Mouse (Mus musculus) liver, adult 2 months (tissue): ENCODE results near the gene Irak3. TPM values are rescaled to one million over a fixed set of nuclear protein-coding genes. Genes with fewer than 3 reads are reported as not detected.
"Not testable (repeated sequence)": the region's sequence is repeated elsewhere in the genome, so short reads cannot be mapped to it uniquely, and the experiment has no call there.

ENCODE experiments used
- DNase-seq: peaks from one replicate; pipeline ENCODE4 v3.0.0-alpha.2; 2011; ENCODE audit warnings: low read depth, low spot score; ENCODE audit errors: extremely low read depth
- H3K27ac ChIP-seq: fragments of 200-500 bp; replicated peaks from 2 replicates; pipeline ENCODE4 v1.5.1; 2012; ENCODE audit warnings: low read depth, mild to moderate bottlenecking, control low read depth, inconsistent platforms, low read length; ENCODE audit not compliant: insufficient read depth
- H3K27me3 ChIP-seq: fragments of 200-500 bp; 2 replicates; pipeline ENCODE4 v1.6.1; 2012; ENCODE audit warnings: mild to moderate bottlenecking, moderate library complexity, low read length, inconsistent platforms; ENCODE audit not compliant: control insufficient read depth, insufficient read depth
- H3K36me3 ChIP-seq: fragments of 200-500 bp; 2 replicates; pipeline ENCODE4 v1.6.1; 2012; ENCODE audit warnings: low read length, inconsistent platforms; ENCODE audit not compliant: control insufficient read depth, insufficient read depth
- H3K4me1 ChIP-seq: fragments of 200-500 bp; 2 replicates; pipeline ENCODE4 v1.6.1; 2011; ENCODE audit warnings: low read length; ENCODE audit not compliant: control insufficient read depth, insufficient read depth
- H3K4me3 ChIP-seq: fragments of 200-500 bp; 2 replicates; pipeline ENCODE4 v1.5.1; 2011; ENCODE audit warnings: low read depth, mild to moderate bottlenecking, control low read depth, low read length, moderate library complexity; ENCODE audit not compliant: insufficient read depth
- H3K79me2 ChIP-seq: fragments of 200-500 bp; 2 replicates; pipeline ENCODE4 v1.6.1; 2012; ENCODE audit warnings: inconsistent platforms, mild to moderate bottlenecking, low read length, moderate library complexity; ENCODE audit not compliant: control insufficient read depth, insufficient read depth
- H3K9ac ChIP-seq: fragments of 200-500 bp; 2 replicates; pipeline ENCODE4 v1.6.1; 2012; ENCODE audit warnings: low read depth, mild to moderate bottlenecking, control low read depth, inconsistent platforms, low read length
- CTCF ChIP-seq: fragments of 200-500 bp; IDR thresholded peaks from 2 replicates; pipeline ENCODE4 v1.5.1; 2011; ENCODE audit warnings: low read depth, low read length, control low read depth
- POLR2A ChIP-seq: fragments of 200-500 bp; IDR thresholded peaks from 2 replicates; pipeline ENCODE4 v1.6.1; 2011; ENCODE audit warnings: low read length, control low read depth; ENCODE audit not compliant: insufficient read depth; ENCODE audit errors: extremely low read depth
- WGBS: fragments of 180-500 bp; shearing (Covaris S2); methylation state at CpG from one replicate; pipeline ENCODE4 v1.1.7; 2018; 5-methylcytosine and 5-hydroxymethylcytosine counted together
- polyA plus RNA-seq: library from polyadenylated mRNA; depleted of rRNA; stranded (reverse); fragments of >200 nt; gene quantifications from 2 replicates; pipeline ENCODE4 v1.2.3, GENCODE M21; 2012
- total RNA-seq: library from RNA; depleted of rRNA; stranded (reverse); fragments of >200 nt; gene quantifications from 2 replicates; pipeline ENCODE4 v1.2.3, GENCODE M21; 2014

Irak3 gene
- total and polyA plus RNA-seq, 2 experiments: 0.49 to 1.1 TPM

DNA sequence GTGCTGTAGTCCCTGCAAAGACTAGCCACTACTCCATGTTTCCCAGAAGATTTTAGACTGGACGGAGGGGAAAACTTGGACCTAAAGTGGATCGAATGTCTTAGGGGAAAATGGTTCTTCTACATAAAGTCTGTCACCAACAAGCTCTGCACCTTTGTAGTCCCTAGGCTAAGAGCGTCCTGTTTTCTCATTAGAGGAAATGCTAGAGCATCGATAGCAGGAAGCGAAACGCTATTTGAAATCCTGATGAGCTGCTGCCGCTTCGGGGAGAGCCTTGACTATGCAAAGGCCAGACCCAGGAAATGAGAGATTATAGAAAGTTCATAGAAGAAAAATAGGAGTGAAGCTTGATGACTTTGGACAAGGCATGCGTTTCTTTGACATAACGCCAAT is 76.5 kb downstream of the Irak3 start:
- Histone ChIP-seq H3K4me3 (no peak overlapping the region), H3K36me3 (no peaks in the 10 kb centered on the region), H3K27ac (no peak overlapping the region), H3K9ac (no peak overlapping the region), H3K4me1 (no peaks in the 10 kb centered on the region), H3K79me2 (no peaks in the 10 kb centered on the region), H3K27me3 (no peaks in the 10 kb centered on the region)
- TF ChIP-seq CTCF: no peak
- no peak for TF ChIP-seq POLR2A
- DNase-seq: no peak
- 70% methylated on average over 10 of the region's 10 CpGs for WGBS

DNA sequence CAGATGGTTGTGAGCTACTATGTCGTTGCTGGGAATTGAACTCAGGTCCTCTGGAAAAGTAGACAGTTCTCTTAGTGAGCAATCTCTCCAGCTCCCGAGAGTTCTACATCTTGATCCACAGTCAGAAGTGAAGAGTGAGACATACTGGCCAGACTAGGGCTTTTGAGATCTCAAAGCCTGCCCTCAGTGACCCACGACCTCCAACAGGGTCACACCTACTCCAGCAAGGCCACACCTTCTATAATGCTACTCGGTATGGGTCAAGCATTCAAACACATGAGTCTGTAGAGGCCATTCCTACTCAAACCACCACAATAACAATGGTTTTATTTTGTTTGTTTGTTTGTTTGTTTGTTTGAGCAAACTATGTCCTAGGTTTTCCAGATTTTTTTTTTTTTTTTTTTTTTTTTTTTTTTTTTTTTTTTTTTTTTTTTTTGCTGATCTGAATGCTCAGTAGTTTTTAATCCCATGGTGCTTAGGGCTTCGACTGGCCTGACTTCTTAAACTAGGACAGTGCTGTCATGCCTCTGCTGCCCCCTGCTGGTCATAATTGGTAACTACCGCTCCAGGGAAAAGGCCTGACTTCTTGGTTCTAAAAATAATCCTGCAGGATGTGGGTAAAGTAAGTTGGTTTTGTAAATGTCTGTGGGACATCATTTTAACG is 77.0 kb downstream of the Irak3 start:
- H3K4me1 ChIP-seq: no peaks in the 10 kb centered on the region
- no peak overlapping the region for H3K4me3 ChIP-seq
- TF ChIP-seq CTCF: peak; percentile 80
- no peak for TF ChIP-seq POLR2A
- peak; percentile 63 for DNase-seq
- no peaks in the 10 kb centered on the region for H3K79me2 ChIP-seq
- 51% methylated on average over 7 of the region's 7 CpGs for WGBS
- no peak overlapping the region for H3K27ac ChIP-seq
- H3K9ac ChIP-seq: no peak overlapping the region
- no peaks in the 10 kb centered on the region for H3K36me3 ChIP-seq
- H3K27me3 ChIP-seq: no peaks in the 10 kb centered on the region

DNA sequence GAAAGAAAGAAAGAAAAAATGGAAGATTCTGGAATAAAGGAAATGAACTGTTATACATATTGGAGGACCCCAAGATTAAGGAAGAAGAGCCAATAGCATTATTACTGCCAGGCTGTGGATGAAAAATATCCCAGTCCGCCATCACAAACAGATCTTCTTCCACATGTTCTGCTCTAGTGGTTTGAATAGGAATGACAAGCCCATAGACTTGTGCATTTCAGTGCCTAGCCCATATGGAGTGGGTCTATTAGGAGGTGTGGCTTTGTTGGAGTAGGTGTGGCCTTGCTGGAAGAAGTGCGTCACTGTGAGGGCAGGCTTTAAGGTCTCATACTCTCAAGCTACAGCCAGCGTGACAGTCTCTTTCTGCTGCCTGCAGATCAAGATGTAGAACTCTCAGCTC is 78.2 kb downstream of the Irak3 start:
- H3K9ac ChIP-seq: no peak overlapping the region
- no peaks in the 10 kb centered on the region for H3K36me3 ChIP-seq
- TF ChIP-seq CTCF: no peak
- no peaks in the 10 kb centered on the region for H3K27me3 ChIP-seq
- WGBS: 91% methylated on average over 3 of the region's 3 CpGs
- no peaks in the 10 kb centered on the region for H3K79me2 ChIP-seq
- no peak overlapping the region for H3K27ac ChIP-seq
- H3K4me1 ChIP-seq: no peaks in the 10 kb centered on the region
- no peak overlapping the region for H3K4me3 ChIP-seq
- no peak for DNase-seq

DNA sequence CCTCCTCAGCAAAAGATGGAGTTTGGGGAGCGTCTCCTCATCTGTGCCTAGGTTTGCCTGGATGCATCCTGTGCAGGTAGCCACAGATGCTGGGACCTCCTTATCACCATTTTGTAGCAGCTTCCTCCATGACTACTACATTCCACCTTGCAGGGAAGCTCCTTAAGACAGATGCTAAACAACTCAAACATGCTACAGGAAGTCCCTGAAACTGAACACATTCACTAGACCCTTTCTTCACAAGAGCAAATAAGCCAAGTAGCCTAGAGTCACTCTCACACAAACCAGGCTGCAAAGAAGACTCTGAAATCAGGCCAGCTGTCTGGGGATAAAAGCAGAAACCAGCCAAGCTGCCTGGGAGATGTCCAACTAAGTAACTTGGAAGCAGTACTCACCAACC is 86.7 kb downstream of the Irak3 start:
- WGBS: 98% methylated on average over 1 of the region's 1 CpGs
- TF ChIP-seq CTCF (no peak), POLR2A (no peak)
- Histone ChIP-seq H3K4me1 (peaks cover 5% of the 10 kb centered on the region; the same call in 1 of the 2 replicates), H3K4me3 (no peak overlapping the region), H3K36me3 (peaks cover 6% of the 10 kb centered on the region), H3K9ac (no peak overlapping the region), H3K27me3 (no peaks in the 10 kb centered on the region), H3K27ac (no peak overlapping the region), H3K79me2 (peaks cover 6% of the 10 kb centered on the region; the same call in 1 of the 2 replicates)
- DNase-seq: peak; percentile 4

DNA sequence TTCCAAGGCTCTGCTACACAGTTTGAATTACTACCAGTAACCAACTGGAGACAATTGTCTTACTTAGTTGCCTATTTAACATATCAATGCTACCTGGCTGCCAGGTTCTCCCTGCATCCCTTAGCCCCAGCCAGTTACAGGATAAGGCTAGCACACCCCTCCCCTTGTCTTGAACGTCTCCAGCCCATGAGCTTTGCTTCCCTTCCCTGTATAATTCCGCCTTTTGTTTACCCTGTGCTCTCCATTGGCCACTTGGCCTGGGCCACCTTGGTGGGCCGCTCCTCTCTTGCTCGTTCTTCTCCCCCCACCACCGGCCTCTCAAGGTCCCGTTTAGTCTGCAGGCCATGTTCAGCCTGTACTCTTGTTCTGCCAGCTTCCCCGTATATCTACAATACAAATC is 87.4 kb downstream of the Irak3 start:
- H3K9ac ChIP-seq: no peak overlapping the region
- WGBS: 77% methylated on average over 7 of the region's 7 CpGs
- H3K4me1 ChIP-seq: peaks cover 5% of the 10 kb centered on the region; the same call in 1 of the 2 replicates
- no peak overlapping the region for H3K27ac ChIP-seq
- H3K27me3 ChIP-seq: no peaks in the 10 kb centered on the region
- no peak for DNase-seq
- H3K36me3 ChIP-seq: peaks cover 10% of the 10 kb centered on the region
- H3K79me2 ChIP-seq: peaks cover 6% of the 10 kb centered on the region; the same call in 1 of the 2 replicates
- H3K4me3 ChIP-seq: no peak overlapping the region
- TF ChIP-seq POLR2A (no peak), CTCF (no peak)

DNA sequence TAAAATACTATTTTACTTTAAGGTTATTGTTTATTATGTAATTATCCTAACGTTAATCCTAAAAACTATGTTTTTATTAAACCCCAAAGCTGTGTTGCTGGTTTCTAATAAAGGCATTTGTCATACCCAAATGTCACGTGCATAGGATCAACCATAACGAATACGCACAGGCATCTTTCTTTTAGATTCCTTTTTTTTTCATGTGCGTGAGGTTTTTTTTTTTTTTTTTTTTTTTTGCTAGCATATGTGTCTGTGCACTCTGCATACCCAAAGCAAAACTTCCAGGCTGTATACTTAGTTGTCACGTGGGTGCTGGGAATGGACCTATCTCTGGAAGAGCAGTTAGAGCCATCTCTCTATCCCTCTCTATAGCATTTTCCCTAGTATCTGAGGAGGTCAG is 88.0 kb downstream of the Irak3 start:
- WGBS: 93% methylated on average over 6 of the region's 6 CpGs
- no peak overlapping the region for H3K9ac ChIP-seq
- H3K4me3 ChIP-seq: no peak overlapping the region
- TF ChIP-seq CTCF (no peak), POLR2A (no peak)
- H3K4me1 ChIP-seq: peaks cover 5% of the 10 kb centered on the region; the same call in 1 of the 2 replicates
- no peak overlapping the region for H3K27ac ChIP-seq
- no peak for DNase-seq
- no peaks in the 10 kb centered on the region for H3K27me3 ChIP-seq
- H3K79me2 ChIP-seq: peaks cover 6% of the 10 kb centered on the region; the same call in 1 of the 2 replicates
- H3K36me3 ChIP-seq: peaks cover 14% of the 10 kb centered on the region

DNA sequence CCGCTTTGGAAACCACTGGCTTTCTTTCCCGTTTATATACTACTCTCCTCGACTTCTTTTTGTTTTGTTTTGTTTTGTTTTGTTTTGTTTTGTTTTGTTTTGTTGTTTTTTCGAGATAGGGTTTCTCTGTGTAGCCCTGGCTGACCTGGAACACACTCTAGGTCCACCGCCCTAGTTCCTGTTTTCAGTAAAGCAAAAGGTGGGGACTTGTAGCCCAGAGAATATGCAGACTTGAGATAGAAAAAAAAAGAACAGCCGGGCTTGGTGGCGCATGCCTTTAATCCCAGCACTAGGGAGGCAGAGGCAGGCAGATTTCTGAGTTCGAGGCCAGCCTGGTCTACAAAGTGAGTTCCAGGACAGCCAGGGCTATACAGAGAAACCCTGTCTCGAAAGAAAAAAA is 88.4 kb downstream of the Irak3 start:
- H3K4me1 ChIP-seq, H3K27ac ChIP-seq, H3K27me3 ChIP-seq, H3K4me3 ChIP-seq, DNase-seq, H3K9ac ChIP-seq, H3K79me2 ChIP-seq: not testable (repeated sequence)
- WGBS: 57% methylated on average over 9 of the region's 9 CpGs
- H3K36me3 ChIP-seq: peaks cover 16% of the 10 kb centered on the region
